Mouse (Mus musculus) spleen, postnatal 4 days (tissue): ENCODE measurements around the gene Klk1b8.
"Not testable (repeated sequence)": the region's sequence is repeated elsewhere in the genome, so short reads cannot be mapped to it uniquely, and the experiment has no call there.

ENCODE experiments used
- DNase-seq, 2 experiments: peaks; one replicate each; pipeline ENCODE4 v3.0.0; 2022; ENCODE audit warnings: low spot score in 2 of 2

Klk1b8 gene

DNA sequence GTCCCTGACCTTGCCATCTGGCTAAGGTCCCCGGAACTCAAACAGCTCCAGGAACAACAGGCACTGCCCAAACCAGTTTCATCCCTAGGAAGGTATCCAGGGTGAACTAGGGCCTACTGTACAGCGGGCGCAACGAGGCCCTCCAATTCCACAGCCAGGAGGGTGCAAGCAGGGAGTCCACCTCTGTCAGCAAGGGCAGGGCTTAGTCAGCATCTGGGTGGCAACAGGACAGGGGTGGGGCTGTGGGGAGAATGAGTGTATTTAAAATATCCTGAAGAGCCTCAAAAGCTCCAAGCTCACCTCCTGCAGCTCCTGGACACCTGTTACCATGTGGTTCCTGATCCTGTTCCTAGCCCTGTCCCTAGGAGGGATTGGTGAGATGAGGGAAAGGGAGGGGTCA, 45.1 kb downstream of the Klk1b8 start, which contains the start of gene Klk1b11:
TSS of gene Klk1b11 (plus strand) at position 301 of the 400 bp plus-strand sequence.
- DNase-seq, result not testable (repeated sequence)
